Mouse (Mus musculus) spleen, postnatal 10 days (tissue): Measurements from ENCODE around the gene Gm27179.
"Not testable (repeated sequence)": the region's sequence is repeated elsewhere in the genome, so short reads cannot be mapped to it uniquely, and the experiment has no call there.

Source experiments
- DNase-seq, 2 experiments: peaks; one replicate each; pipeline ENCODE4 v3.0.0; 2021 to 2022; ENCODE audit warnings: low spot score in 2 of 2

The Gm27179 gene

GRCm38 (mm10) chr14:69473322-69473721 lies 39.0 kb downstream of the Gm27179 start:
- DNase-seq, result not testable (repeated sequence)

DNA sequence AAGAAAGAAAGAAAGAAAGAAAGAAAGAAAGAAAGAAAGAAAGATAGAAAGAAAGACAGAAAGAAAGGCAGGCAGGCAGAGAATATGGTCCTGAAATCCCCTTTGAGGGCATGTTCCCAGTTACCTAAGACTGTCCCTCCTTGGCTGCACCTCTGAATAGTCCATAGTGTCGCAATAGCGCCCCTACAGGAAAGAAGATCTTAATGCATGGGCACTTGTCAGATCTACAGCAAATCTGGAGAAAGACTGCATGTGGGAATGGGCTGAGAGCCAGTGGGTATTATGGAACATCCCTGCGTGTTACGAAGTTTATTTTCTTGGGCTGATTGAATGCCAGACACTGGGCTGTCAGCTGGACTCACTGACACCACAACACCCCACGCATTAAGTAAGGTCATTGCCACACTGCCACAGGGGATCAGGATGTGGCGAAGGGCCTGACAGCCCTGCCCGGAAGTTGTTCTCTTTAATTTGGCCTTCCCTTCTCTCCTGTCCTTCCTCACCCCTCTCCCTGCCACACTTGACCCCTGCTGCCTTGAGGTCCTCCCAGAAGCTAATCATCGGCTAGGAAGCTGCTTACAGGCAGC lies 42.1 kb downstream of the Gm27179 start:
- not testable (repeated sequence) for DNase-seq

GRCm38 (mm10) chr14:69467612-69468366 lies 44.6 kb downstream of the Gm27179 start:
- DNase-seq, result not testable (repeated sequence)

DNA sequence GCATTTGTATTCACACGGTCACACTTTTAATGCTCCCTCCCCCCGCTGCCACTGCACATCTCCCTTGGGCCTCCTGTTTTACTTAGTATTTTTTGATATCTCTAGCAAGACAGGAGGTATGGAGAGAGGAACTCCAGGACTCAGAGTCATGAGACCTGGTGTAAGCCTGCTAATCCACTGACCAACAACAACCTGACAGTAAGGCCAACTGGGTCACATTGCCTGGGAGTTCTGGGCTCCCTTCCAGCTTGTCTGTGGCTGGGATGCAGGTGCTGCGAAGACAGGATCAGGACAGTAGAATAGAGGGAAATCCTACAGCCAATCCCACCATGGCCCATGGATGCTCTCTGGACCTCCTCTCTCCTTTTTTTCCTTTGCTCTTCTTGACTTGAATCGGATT lies 47.9 kb downstream of the Gm27179 start:
- DNase-seq, result not testable (repeated sequence)
